Mouse (Mus musculus): ENCODE data around the gene Olfr844.

The Olfr844 gene

GRCm38 (mm10) chr9:19316047-19316446, at the start of gene Olfr844:
Gene Olfr844 (plus strand): TSS chr9:19316347.
- in situ Hi-C loops (cut with MboI; ENCODE audit: low pct_unique_long_range_greater_than_20kb in 1 of 2, low sequenced_read_pairs in 2 of 2, unreplicated experiment in 1 of 2): no loop called here

GRCm38 (mm10) chr9:19336157-19336556, 20.0 kb downstream of the Olfr844 start, which contains the start of gene Olfr845:
Gene Olfr845 (plus strand): TSS chr9:19336457.
- in situ Hi-C loops (cut with MboI; ENCODE audit: low pct_unique_long_range_greater_than_20kb in 1 of 2, low sequenced_read_pairs in 2 of 2, unreplicated experiment in 1 of 2): no loop called here

DNA sequence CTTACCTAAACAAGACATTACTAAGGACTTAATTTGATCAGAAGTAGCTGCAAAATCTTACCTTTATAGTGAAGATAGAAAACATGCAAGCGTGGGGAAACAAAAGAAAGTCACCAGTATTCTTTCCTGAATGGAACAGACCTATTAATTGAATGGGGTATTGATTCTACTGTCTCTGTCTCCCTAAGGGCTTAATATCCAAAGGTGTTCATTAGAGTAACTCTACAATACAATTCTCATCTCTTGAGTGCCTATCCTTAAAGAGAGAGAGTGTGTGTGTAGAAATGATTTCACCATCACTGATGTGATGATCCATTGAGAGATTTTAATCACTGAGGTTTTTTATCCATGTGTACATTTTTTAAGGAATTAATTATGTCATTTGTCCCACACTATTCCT, 47.8 kb downstream of the Olfr844 start, which contains the start of gene Olfr846:
Gene Olfr846, minus strand, starts transcription at position 101 of the 400 bp plus-strand sequence.
- in situ Hi-C loops (cut with MboI; ENCODE audit: low pct_unique_long_range_greater_than_20kb in 1 of 2, low sequenced_read_pairs in 2 of 2, unreplicated experiment in 1 of 2): no loop called here
